Mouse (Mus musculus) bone marrow, adult 2 months (tissue): ENCODE measurements at regions not wholly inside any gene's neighbourhood (a gene's known extent, or its start where the extent isn't known, plus 50 kb on each side); places are given as distances from the start of the nearest gene placed in this dataset.

Source experiments
- CTCF ChIP-seq: fragments of 200-500 bp; IDR thresholded peaks from 2 replicates; pipeline ENCODE4 v1.5.1; 2011; ENCODE audit warnings: low read length, control low read depth; ENCODE audit not compliant: control insufficient read depth, insufficient read depth
- POLR2A ChIP-seq: fragments of 200-500 bp; IDR thresholded peaks from 2 replicates; pipeline ENCODE4 v1.6.1; 2011; ENCODE audit warnings: low read depth, mild to moderate bottlenecking, control low read depth, low read length, borderline replicate concordance; ENCODE audit not compliant: control insufficient read depth

GRCm38 (mm10) chr7:73640194-73640593, 98.6 kb upstream of the Chd2 start:
- TF ChIP-seq CTCF = no peak
- TF ChIP-seq POLR2A = no peak
